Mouse (Mus musculus) gastrocnemius, postnatal 4 days (tissue): Measurements from ENCODE around the gene Dlx6. TPM values are rescaled to one million over a fixed set of nuclear protein-coding genes. Genes with fewer than 3 reads are reported as not detected.

Experiments
- DNase-seq, 2 experiments: peaks; one replicate each; pipeline ENCODE4 v3.0.0; 2021 to 2022; ENCODE audit warnings: low spot score in 2 of 2, mixed read lengths in 2 of 2
- total RNA-seq, 2 experiments: library from RNA; stranded (reverse); gene quantifications; 2 replicates each; pipeline ENCODE4 v1.2.3; 2021

Gene Dlx6
- total RNA-seq, 2 experiments from 2014 or later = not detected

GRCm38 (mm10) chr6:6876231-6876630 is 13.1 kb downstream of the Dlx6 start:
- no peak for DNase-seq

GRCm38 (mm10) chr6:6876731-6877130 is 13.6 kb downstream of the Dlx6 start:
- no peak for DNase-seq

DNA sequence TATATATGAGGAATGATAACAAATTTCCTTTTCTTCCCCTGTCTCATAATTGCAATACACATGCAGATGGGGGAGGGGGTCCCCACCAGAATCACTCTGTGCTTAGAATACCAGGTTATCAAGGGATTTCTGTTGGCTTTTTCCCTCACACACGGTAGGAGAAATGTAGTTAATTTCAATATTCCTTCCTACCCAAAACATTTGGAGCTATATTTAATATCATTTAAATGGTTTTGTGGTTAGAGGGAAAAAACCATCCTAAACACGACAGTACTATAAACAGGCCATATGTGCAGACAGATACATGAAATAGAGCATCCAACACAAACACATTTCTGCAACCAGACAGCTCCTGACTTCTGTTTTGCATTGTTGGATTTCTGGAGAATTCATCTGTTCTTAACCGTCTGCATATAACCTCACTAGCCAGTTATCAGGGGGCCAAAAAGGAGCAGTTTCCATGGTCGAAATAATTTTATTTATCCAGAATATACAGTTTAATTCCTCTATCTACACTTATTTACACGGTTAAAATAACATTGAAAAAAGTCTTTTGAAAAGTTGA is 14.3 kb downstream of the Dlx6 start:
- DNase-seq = no peak

GRCm38 (mm10) chr6:6877981-6878840 is 15.1 kb downstream of the Dlx6 start:
- no peak for DNase-seq

DNA sequence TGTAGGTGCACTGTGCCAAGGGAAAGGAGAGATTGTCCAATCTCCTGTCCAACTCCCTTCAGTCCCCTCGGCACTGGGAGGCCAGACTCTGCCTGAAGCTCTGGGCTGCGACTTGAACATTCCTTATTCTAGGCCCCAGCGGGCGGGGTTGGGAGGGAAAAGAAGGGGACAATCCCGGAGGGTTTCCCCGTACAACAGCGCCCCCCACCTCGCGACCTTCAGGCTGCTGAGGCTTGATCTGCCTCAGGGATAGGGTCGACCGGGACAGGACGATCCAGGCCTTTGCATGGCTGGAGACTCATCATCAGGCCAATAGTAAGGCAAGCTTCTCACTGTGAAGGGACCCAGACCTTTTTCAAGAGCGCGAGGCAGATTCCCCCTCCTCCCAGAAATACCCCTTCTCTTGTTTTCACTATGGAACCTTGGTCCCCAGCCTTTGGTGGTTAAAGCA is 15.7 kb downstream of the Dlx6 start:
- DNase-seq = no peak

GRCm38 (mm10) chr6:6879371-6880325 is 16.5 kb downstream of the Dlx6 start:
- DNase-seq = no peak

GRCm38 (mm10) chr6:6880361-6881114 is 17.4 kb downstream of the Dlx6 start:
- DNase-seq = no peak

DNA sequence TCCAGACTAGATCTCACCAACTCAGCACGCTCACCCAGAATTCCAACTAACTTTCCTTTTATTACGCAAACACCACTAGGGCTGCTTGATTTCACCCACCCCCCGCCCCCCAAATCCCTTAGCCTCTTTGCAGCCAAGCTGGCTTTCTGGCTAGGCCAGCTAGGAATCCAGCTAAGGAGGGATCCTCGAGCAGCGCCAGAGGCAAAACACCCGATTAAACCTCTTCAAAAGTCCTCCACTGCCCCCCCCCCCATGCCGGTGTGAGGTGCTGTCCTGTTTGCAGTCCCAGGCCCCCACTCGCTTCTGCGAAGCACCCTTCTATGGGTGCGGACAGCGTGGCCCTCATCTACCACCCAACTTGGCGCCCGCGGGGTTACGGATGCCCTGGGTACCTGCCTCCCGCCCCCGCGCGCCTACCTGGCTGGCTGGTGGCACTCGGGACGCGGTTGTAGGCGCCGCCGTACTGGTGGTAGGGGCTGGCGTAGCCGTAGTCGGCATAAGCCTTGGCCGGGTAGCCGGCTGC is 18.0 kb downstream of the Dlx6 start:
- DNase-seq = no peak

- DNase-seq = no peak
These were observed 18.6 kb downstream of the Dlx6 start, which contains the start of gene Dlx5 for GRCm38 (mm10) chr6:6881638-6882190. Gene Dlx5, minus strand, starts transcription at chr6:6882085.

- DNase-seq = no peak
These were observed 19.2 kb downstream of the Dlx6 start for GRCm38 (mm10) chr6:6882266-6882797.

- DNase-seq = no peak
These were observed 21.8 kb downstream of the Dlx6 start for GRCm38 (mm10) chr6:6884897-6885296.

GRCm38 (mm10) chr6:6886225-6886624 is 23.1 kb downstream of the Dlx6 start:
- no peak for DNase-seq

GRCm38 (mm10) chr6:6890047-6890446 is 26.9 kb downstream of the Dlx6 start:
- no peak for DNase-seq

GRCm38 (mm10) chr6:6909586-6909985 is 46.5 kb downstream of the Dlx6 start:
- DNase-seq = peak in 1 of 2 experiments; percentile 56

GRCm38 (mm10) chr6:6914304-6914703 is 51.2 kb downstream of the Dlx6 start:
- no peak for DNase-seq

- DNase-seq = peak in 1 of 2 experiments; percentile 25
These were observed 51.9 kb downstream of the Dlx6 start for GRCm38 (mm10) chr6:6914849-6915525.

GRCm38 (mm10) chr6:6915526-6915915 is 52.4 kb downstream of the Dlx6 start:
- no peak for DNase-seq

GRCm38 (mm10) chr6:6917334-6917733 is 54.2 kb downstream of the Dlx6 start:
- no peak for DNase-seq
